Mouse (Mus musculus): ENCODE results near the gene Cyp2a4.
"Not testable (repeated sequence)": the region's sequence is repeated elsewhere in the genome, so short reads cannot be mapped to it uniquely, and the experiment has no call there.

DNA sequence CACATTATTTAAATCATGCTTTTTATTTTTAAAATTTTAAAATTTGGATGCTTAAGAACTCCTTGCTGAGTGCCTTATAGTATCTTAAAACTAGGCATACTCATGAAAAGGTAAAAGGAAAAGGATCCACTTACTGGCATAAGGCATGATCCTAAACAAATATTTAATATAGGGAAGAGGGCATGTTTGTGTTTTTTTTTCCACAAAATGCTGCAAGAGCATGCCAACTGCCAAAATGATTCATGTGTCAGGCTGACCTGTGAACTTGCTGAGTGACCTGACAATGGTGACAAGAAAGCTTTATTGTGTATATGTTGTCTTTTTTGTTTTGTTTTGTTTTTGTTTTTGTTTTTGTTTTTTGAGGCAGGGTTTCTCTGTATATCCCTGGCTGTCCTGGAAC, 43.2 kb downstream of the Cyp2a4 start:
- not testable (repeated sequence) for TF ChIP-seq GATA1, TAL1 (IDR thresholded peaks at IDR 0.05; ENCODE audit: low read length)
